Mouse (Mus musculus): ENCODE data around the gene Usp42.

GRCm38 (mm10) chr5:143749630-143750208 lies 17.6 kb upstream of the Usp42 start:
- TF ChIP-seq CTCF (IDR thresholded peaks at IDR 0.05; ENCODE audit: extremely low read depth, insufficient read depth, insufficient read length, insufficient replicate concordance) = no peak
- TF ChIP-seq POLR2A (IDR thresholded peaks at IDR 0.05; ENCODE audit: low read depth, low read length) = no peak

Data from spleen, adult 2 months (tissue).